Mouse (Mus musculus) small intestine, adult 2 months (tissue): ENCODE data around the gene Dnaaf2.

ENCODE experiments used
- CTCF ChIP-seq: fragments of 200-500 bp; IDR thresholded peaks from 2 replicates; pipeline ENCODE4 v1.5.1; 2012; ENCODE audit warnings: low read depth, mild to moderate bottlenecking, control low read depth, inconsistent platforms, low read length, moderate library complexity, mixed read lengths; ENCODE audit not compliant: insufficient replicate concordance, insufficient read length; ENCODE audit errors: extremely low read depth
- POLR2A ChIP-seq: fragments of 200-500 bp; IDR thresholded peaks from 2 replicates; pipeline ENCODE4 v1.6.1; 2012; ENCODE audit warnings: low read depth, mild to moderate bottlenecking, control low read depth, inconsistent platforms, low read length, moderate library complexity

DNA sequence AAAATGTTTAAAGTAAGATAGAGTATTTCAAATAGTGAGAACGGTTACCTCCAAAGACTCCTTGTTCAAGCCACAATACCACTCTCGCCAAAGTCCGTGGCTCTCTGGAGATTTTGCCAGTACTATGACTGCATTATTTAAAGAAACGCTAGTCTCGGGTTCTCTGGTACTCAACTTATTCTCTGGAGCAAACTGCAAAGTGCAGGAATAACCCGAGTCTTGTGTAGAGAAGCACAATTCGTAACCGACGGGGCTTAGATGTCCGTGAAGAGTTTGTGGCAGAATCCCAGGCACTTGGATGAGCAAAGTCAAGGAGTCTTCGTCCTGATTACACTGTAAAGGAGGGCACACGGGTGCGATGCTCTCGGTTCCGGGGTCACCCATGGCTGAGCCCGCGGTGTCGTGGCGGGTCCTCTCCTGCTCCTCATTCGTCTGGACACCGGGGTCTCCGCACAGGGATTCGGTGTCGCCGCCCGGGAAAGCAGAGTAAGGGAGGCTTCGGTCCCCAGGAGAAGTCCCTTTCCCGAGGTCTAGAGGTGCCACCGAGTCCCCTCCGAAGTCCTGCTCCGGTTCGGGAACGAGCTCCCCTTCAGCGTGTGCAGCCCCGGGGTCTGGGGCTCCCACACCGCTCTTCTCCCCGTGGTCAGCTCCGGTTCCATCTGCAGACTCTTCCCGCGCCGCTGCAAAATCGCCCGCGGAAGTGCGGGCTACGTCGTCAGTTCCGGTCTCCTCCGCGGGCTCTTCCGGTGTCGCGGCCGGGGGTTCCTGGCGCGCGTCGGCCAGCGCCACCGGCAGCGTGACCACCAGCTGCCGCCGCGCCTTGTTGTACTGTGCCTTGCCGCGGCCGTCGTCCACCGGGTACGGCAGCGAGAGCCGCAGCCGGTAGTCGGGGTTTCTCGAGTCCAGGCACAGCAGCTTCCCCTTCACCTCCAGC is 1.5 kb downstream of the Dnaaf2 start, which contains the start of gene Gm49383:
- no peak for TF ChIP-seq CTCF
- TF ChIP-seq POLR2A: peak; percentile 57; the same call in 1 of the 2 replicates
